Mouse (Mus musculus) midbrain, embryonic 14.5 days (tissue): ENCODE measurements around the gene Man1c1. TPM values are rescaled to one million over a fixed set of nuclear protein-coding genes. Genes with fewer than 3 reads are reported as not detected.

Source experiments
- ATAC-seq: fragments of 200-750 bp; cut with Nextera tagmentation; 2 replicates; pipeline ENCODE4 v1.8.0; 2017; ENCODE audit warnings: moderate number of reproducible peaks, moderate library complexity; ENCODE audit not compliant: low FRiP score, low TSS enrichment
- DNase-seq: peaks from one replicate; pipeline ENCODE4 v3.0.0-alpha.2; 2015
- H3K27ac ChIP-seq: fragments of 300-500 bp; sonication (generic); replicated peaks from 2 replicates; pipeline ENCODE4 v1.5.1; 2014; ENCODE audit warnings: mild to moderate bottlenecking, low read depth, low read length, moderate library complexity
- H3K27me3 ChIP-seq: fragments of 300-500 bp; sonication (generic); 2 replicates; pipeline ENCODE4 v1.6.1; 2014; ENCODE audit warnings: low read length, control low read depth, mixed read lengths; ENCODE audit not compliant: control insufficient read depth, insufficient read depth
- H3K36me3 ChIP-seq: fragments of 300-500 bp; sonication (generic); 2 replicates; pipeline ENCODE4 v1.6.1; 2014; ENCODE audit warnings: low read length, control low read depth; ENCODE audit not compliant: control insufficient read depth, insufficient read depth
- H3K4me1 ChIP-seq: fragments of 300-500 bp; sonication (generic); 2 replicates; pipeline ENCODE4 v1.6.1; 2014; ENCODE audit warnings: mild to moderate bottlenecking, antibody characterized with exemption, low read length, control low read depth; ENCODE audit not compliant: control insufficient read depth, insufficient read depth
- H3K4me2 ChIP-seq: fragments of 300-500 bp; sonication (generic); 2 replicates; pipeline ENCODE4 v1.6.1; 2014; ENCODE audit warnings: mild to moderate bottlenecking, low read length, moderate library complexity
- H3K4me3 ChIP-seq: fragments of 300-500 bp; sonication (generic); replicated peaks from 2 replicates; pipeline ENCODE4 v1.5.1; 2014; ENCODE audit warnings: low read depth, low read length
- H3K9ac ChIP-seq: fragments of 300-500 bp; sonication (generic); replicated peaks from 2 replicates; pipeline ENCODE4 v1.6.1; 2014; ENCODE audit warnings: mild to moderate bottlenecking, low read length, moderate library complexity
- H3K9me3 ChIP-seq: fragments of 300-500 bp; sonication (generic); 2 replicates; pipeline ENCODE4 v1.6.1; 2016; ENCODE audit warnings: low read length, control low read depth, mixed read lengths; ENCODE audit not compliant: control insufficient read depth
- WGBS: fragments of 180-500 bp; shearing (Covaris S2); extraction: QIAGEN DNeasy Blood & Tissue Kit; methylation state at CpG from one replicate; pipeline ENCODE4 v1.1.7; 2014; 5-methylcytosine and 5-hydroxymethylcytosine counted together
- polyA plus RNA-seq: library from polyadenylated mRNA; unstranded; fragments of >200 nt; fragmentation: Nextera tagmentation; extraction: Ambion mirVana; gene quantifications from 2 replicates; pipeline ENCODE4 v1.2.1, GENCODE M21; 2014

Gene Man1c1
- polyA plus RNA-seq, 1 experiment from 2014 or later: 4.9 TPM

DNA sequence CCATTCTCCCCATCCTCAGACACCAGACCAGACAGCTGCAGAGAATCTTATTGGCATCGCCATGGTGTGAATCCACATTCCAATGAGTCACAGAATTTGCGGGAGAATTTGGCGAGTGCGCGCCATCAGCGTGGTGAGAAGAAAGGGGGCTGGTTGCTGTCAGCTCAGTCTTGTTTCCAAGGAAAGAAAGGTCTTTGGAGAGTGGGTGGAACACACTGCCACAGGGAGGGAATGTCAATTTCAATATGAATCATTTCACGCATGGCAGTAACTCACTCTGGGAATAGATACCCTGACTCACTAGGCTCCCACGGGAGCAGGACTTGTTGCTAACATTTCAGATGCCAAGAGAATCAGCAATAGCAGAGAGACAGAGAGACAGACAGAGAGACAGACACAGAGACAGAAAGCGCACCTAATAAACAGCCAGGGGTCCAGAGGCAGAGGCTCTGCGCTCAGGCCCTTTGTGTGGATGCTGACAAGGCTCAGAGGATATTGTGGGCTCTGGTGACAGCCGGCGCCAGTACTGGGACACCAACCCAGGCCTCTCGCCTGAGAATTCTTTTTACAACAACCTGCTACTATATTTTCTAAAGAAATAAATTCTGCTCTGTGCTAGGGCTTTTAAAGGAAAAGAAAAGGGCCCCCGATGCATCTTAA is 72.5 kb downstream of the Man1c1 start:
- H3K4me2 ChIP-seq: peak overlapping the region; percentile 15; the same call in 1 of the 2 replicates
- WGBS: 6% methylated on average over 14 of the region's 14 CpGs
- H3K9me3 ChIP-seq: no peaks in the 10 kb centered on the region
- 0 out of 2 replicates have a peak overlapping the region, but pooled peaks have one; percentile 10 for H3K9ac ChIP-seq
- ATAC-seq: no peak; the same call in 1 of the 2 replicates
- H3K36me3 ChIP-seq: no peaks in the 10 kb centered on the region
- H3K27me3 ChIP-seq: no peaks in the 10 kb centered on the region
- H3K27ac ChIP-seq: peak overlapping the region; percentile 71
- peaks cover 15% of the 10 kb centered on the region for H3K4me1 ChIP-seq
- no peak overlapping the region for H3K4me3 ChIP-seq
- DNase-seq: peak; percentile 71

DNA sequence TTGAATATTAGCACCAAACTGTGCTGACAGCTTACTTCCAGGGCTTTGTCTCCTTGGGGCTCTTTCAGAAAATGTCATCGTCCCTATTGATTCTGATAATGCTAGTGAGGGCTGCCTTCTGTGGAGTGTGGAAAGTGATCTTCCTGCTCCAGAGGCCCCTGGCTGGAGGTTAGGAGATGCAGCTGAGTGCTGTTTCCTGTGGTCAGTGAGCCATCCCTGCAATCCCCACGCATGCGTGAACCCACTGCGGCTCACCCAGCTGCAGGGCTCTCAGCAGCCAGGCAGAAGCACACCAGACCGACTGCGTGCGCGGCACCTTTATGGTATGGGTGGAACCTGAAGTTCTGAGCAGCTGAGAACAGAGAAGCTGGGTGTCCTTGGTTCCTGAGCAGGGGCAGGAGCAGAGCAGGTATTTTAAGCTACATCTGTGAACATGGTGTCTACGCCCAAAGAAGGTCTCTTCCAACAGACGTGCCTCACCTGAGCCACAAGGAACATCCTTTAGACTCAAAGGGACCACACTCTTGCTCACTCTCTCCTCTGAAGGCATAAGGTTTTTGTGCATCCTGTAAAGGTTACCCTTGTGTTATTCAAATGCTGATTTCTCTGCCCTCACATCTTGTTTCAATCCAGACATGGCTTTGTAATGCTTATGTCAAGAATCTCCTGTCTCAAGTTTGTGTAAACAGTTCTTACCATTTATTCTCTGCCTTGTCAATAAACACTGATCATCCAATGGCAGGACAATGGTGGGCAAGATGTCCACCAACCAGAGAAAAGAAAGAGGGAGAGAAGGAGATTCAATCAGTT is 75.3 kb downstream of the Man1c1 start:
- Histone ChIP-seq H3K9ac (no peak overlapping the region), H3K27ac (no peak overlapping the region), H3K36me3 (no peaks in the 10 kb centered on the region), H3K27me3 (no peaks in the 10 kb centered on the region), H3K4me2 (no peak overlapping the region), H3K4me1 (peaks cover 19% of the 10 kb centered on the region), H3K9me3 (no peaks in the 10 kb centered on the region), H3K4me3 (no peak overlapping the region)
- DNase-seq (no peak), ATAC-seq (no peak)
- WGBS: 84% methylated on average over 10 of the region's 10 CpGs

DNA sequence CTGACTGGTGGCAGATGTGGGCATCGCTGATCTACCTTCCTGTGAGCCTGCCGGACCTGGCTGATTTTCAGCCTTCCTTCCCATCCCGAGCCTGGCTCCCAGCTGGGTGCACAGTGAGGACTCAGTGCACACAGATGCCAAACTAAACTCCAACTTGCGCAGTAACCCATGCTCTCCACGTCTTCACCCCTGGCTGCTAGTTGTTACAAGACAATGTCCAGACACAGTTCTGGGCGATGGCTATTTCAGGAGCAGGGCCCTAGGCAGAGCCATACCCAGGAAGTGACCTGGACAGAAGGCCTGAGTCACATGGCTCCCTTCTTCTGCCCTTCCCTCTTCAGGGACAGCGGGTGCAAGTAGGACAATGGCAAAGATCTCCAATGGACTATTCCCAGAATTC is 76.0 kb downstream of the Man1c1 start:
- Histone ChIP-seq H3K4me3 (no peak overlapping the region), H3K9ac (no peak overlapping the region), H3K27me3 (no peaks in the 10 kb centered on the region), H3K36me3 (no peaks in the 10 kb centered on the region), H3K4me1 (peaks cover 19% of the 10 kb centered on the region), H3K4me2 (no peak overlapping the region), H3K27ac (no peak overlapping the region), H3K9me3 (no peaks in the 10 kb centered on the region)
- no peak for ATAC-seq
- DNase-seq: no peak
- 80% methylated on average over 7 of the region's 7 CpGs for WGBS

GRCm38 (mm10) chr4:134626883-134627282 is 77.2 kb downstream of the Man1c1 start:
- no peak for ATAC-seq
- Histone ChIP-seq H3K4me2 (no peak overlapping the region), H3K27ac (no peak overlapping the region), H3K27me3 (no peaks in the 10 kb centered on the region), H3K4me1 (peaks cover 13% of the 10 kb centered on the region), H3K9me3 (no peaks in the 10 kb centered on the region), H3K4me3 (no peak overlapping the region), H3K36me3 (no peaks in the 10 kb centered on the region), H3K9ac (no peak overlapping the region)
- WGBS: 86% methylated on average over 2 of the region's 2 CpGs
- no peak for DNase-seq

DNA sequence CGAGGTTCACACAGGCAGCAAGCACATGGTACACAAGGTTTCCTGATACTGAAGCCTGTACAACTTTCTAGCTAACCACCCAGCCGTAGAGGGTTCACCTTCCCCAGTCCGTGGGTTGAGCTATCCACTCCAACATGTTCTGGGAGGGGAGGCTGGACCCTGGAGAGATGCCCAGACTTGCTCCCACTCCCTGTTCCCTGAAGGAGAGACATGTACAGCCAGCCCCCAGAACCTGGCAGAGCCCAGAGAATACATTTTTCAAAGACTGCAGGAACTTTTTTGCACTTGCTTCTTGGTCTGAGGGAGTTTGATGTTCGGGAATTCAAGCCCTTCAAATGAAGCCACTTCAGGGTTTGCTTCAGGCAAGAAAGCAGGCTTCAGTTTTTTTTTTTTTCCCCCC is 77.7 kb downstream of the Man1c1 start:
- 90% methylated on average over 4 of the region's 4 CpGs for WGBS
- Histone ChIP-seq H3K4me2 (no peak overlapping the region), H3K9ac (no peak overlapping the region), H3K27ac (no peak overlapping the region), H3K4me3 (no peak overlapping the region), H3K4me1 (peaks cover 8% of the 10 kb centered on the region), H3K36me3 (no peaks in the 10 kb centered on the region), H3K9me3 (no peaks in the 10 kb centered on the region), H3K27me3 (no peaks in the 10 kb centered on the region)
- no peak for DNase-seq
- ATAC-seq: no peak

DNA sequence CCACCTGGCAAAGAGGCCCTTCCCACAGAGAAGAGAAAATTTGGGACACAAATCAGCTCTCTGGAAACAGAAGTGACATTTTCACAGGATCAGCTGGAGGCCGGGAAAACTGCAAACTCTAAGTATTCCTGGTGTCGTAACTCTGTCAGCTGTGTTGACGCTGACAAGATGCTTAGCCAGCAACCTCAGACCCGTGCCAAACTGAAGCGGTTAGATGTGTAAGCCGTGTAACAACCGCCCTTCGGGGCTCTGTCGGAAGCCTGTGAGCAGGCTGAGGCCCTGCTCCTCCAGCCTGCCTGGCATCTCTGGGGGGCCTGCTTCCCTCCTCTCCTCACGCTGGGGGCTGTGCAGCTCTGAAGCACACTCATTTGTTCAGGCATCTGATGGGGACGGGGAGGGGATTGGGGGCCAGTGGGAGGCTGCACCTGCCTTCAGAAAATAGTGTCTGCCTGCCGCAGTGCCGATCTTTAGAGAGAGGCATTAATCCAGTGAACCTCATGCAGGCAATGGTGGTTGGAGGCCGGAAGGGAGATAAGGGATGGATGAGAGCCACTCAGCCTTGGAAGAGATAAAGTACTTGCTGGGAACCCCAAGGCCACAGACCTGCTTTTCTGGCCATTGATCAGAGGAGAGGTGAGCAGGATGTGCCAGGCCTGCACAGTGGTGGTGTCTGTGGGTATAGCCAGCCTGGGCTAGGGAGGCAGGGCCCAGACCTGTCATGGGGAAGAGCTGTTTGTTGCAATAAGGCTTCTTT is 79.8 kb downstream of the Man1c1 start:
- ATAC-seq (no peak), DNase-seq (peak; percentile 61)
- Histone ChIP-seq H3K4me1 (peaks cover 5% of the 10 kb centered on the region; the same call in 1 of the 2 replicates), H3K27me3 (no peaks in the 10 kb centered on the region), H3K9me3 (no peaks in the 10 kb centered on the region), H3K4me3 (no peak overlapping the region), H3K27ac (peak overlapping the region; percentile 64), H3K4me2 (no peak overlapping the region), H3K9ac (no peak overlapping the region), H3K36me3 (no peaks in the 10 kb centered on the region)
- 41% methylated on average over 14 of the region's 14 CpGs for WGBS

GRCm38 (mm10) chr4:134621695-134622094 is 82.4 kb downstream of the Man1c1 start:
- DNase-seq: no peak
- Histone ChIP-seq H3K4me2 (no peak overlapping the region), H3K4me3 (no peak overlapping the region), H3K36me3 (no peaks in the 10 kb centered on the region), H3K27ac (no peak overlapping the region), H3K27me3 (no peaks in the 10 kb centered on the region), H3K4me1 (peaks cover 5% of the 10 kb centered on the region; the same call in 1 of the 2 replicates), H3K9me3 (no peaks in the 10 kb centered on the region), H3K9ac (no peak overlapping the region)
- no peak for ATAC-seq
- WGBS: 70% methylated on average over 9 of the region's 9 CpGs

- H3K4me1 ChIP-seq: peaks cover 5% of the 10 kb centered on the region; the same call in 1 of the 2 replicates
- H3K27me3 ChIP-seq: no peaks in the 10 kb centered on the region
- ATAC-seq (no peak), DNase-seq (no peak)
- H3K9ac ChIP-seq: no peak overlapping the region
- 84% methylated on average over 8 of the region's 8 CpGs for WGBS
- H3K27ac ChIP-seq: no peak overlapping the region
- H3K4me3 ChIP-seq: no peak overlapping the region
- no peak overlapping the region for H3K4me2 ChIP-seq
- no peaks in the 10 kb centered on the region for H3K36me3 ChIP-seq
- H3K9me3 ChIP-seq: no peaks in the 10 kb centered on the region
Measured at GRCm38 (mm10) chr4:134620246-134620645, 83.8 kb downstream of the Man1c1 start.
